Comparison of ENCODE assay signal across 9 mouse cellular contexts in the genomic region with DNA sequence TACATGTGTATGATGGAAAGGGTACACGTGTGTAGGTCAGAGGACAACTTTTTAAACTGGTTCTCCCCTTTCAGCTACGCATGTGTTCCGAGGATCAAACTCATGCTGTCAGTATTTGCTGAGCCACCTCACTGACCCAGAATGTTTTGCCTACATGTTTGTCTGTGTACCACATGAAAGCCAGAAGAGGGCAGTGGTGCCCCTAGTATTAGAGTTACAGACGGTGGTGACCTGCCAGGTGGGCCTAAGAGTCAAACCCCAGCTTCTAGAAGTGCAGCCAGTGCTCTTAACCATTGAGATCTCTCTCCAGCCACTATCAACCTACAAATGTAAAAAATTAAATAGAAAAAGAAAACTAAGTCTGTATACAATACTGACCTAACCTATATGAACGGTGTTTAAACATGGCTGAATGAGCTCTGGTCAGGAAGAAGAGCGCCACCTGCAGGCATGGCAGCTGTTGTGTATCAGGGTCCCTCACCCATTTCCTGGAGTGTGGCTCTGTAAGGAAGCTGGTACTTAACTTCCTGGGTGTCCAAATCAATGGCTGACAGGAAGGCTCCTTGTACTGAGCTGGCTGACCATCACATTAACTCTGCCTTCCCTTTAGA. TPM values are rescaled to one million over a fixed set of nuclear protein-coding genes. Genes with fewer than 3 reads are reported as not detected.
A peak's percentile ranks its signal among the peaks of the same experiment; 100 is the strongest.
DNase-seq lines count a peak whose midpoint lies in the region; ATAC-seq and TF ChIP-seq lines count a peak whose summit lies in the region.
"Had no signal": no experiment of that assay in that cellular context is flagged by ENCODE, and none has a peak within 500 bp of the region (broad histone marks: within the 10 kb centered on the region; RNA-seq: fewer than 3 reads in every experiment).

No protein-coding gene starts in this region.

- TF ChIP-seq CTCF in lung, postnatal 0 days (IDR thresholded peaks at IDR 0.05), result peak; percentile 65

- TF ChIP-seq EP300 in lung, postnatal 0 days (IDR thresholded peaks at IDR 0.05), result no peak

- H3K4me1 ChIP-seq in hindbrain, embryonic 10.5 days (replicated peaks), result no peaks in the 10 kb centered on the region
- no peaks in the 10 kb centered on the region for H3K4me1 ChIP-seq in hindbrain, embryonic 13.5 days (replicated peaks)
- H3K4me1 ChIP-seq in lung, postnatal 0 days (ENCODE audit: insufficient read depth, low read depth, low read length), result no peaks in the 10 kb centered on the region
- H3K4me1 ChIP-seq: limb, embryonic 12.5 days had no signal

- H3K4me3 ChIP-seq in hindbrain, embryonic 10.5 days, result no peak overlapping the region
- H3K4me3 ChIP-seq in hindbrain, embryonic 13.5 days, result no peak overlapping the region
- no peak overlapping the region for H3K4me3 ChIP-seq in lung, postnatal 0 days (ENCODE audit: low read depth, low read length)
- H3K4me3 ChIP-seq: limb, embryonic 12.5 days had no signal

- H3K27ac ChIP-seq in hindbrain, embryonic 10.5 days, result no peak overlapping the region
- H3K27ac ChIP-seq in hindbrain, embryonic 13.5 days, result no peak overlapping the region
- H3K27ac ChIP-seq in lung, postnatal 0 days (ENCODE audit: low read length), result no peak overlapping the region
- H3K27ac ChIP-seq: limb, embryonic 12.5 days had no signal

- H3K4me2 ChIP-seq in hindbrain, embryonic 13.5 days, result no peak overlapping the region
- H3K4me2 ChIP-seq in lung, postnatal 0 days (replicated peaks; ENCODE audit: low read depth, low read length), result no peak overlapping the region
- H3K4me2 ChIP-seq: limb, embryonic 12.5 days had no signal

- H3K27me3 ChIP-seq in hindbrain, embryonic 10.5 days (ENCODE audit: insufficient read depth, poor library complexity, severe bottlenecking), result no peaks in the 10 kb centered on the region
- no peaks in the 10 kb centered on the region for H3K27me3 ChIP-seq in hindbrain, embryonic 13.5 days
- H3K27me3 ChIP-seq in lung, postnatal 0 days (replicated peaks; ENCODE audit: insufficient read depth, low read length), result no peaks in the 10 kb centered on the region
- H3K27me3 ChIP-seq: limb, embryonic 12.5 days had no signal

- no peak for ATAC-seq in hindbrain, embryonic 13.5 days (ENCODE audit: low FRiP score)
- peak; percentile 57 for ATAC-seq in lung, postnatal 0 days
- no peak for ATAC-seq in megakaryocyte, adult 5-6 weeks (ENCODE audit: poor library complexity, severe bottlenecking)

- peaks cover 99% of the 10 kb centered on the region for H3K36me3 ChIP-seq in hindbrain, embryonic 10.5 days
- H3K36me3 ChIP-seq in hindbrain, embryonic 13.5 days, result peaks cover 92% of the 10 kb centered on the region
- peaks cover 30% of the 10 kb centered on the region for H3K36me3 ChIP-seq in lung, postnatal 0 days (ENCODE audit: insufficient read depth, low read length)

- H3K9me3 ChIP-seq in hindbrain, embryonic 10.5 days, result no peaks in the 10 kb centered on the region
- no peaks in the 10 kb centered on the region for H3K9me3 ChIP-seq in hindbrain, embryonic 13.5 days
- no peaks in the 10 kb centered on the region for H3K9me3 ChIP-seq in lung, postnatal 0 days (ENCODE audit: low read length)
- H3K9me3 ChIP-seq: limb, embryonic 12.5 days had no signal

- DNase-seq in hindbrain, embryonic 10.5 days (ENCODE audit: low spot score), result peak; percentile 21
- peak; percentile 15 for DNase-seq in urinary bladder, postnatal 25 days (ENCODE audit: low spot score)
- DNase-seq in urinary bladder, adult 2 months (ENCODE audit: low spot score), result no peak
- peak; percentile 64 for DNase-seq in embryo, embryonic 10 days (ENCODE audit: low spot score)
- peak; percentile 66 for DNase-seq in lung, postnatal 0 days (ENCODE audit: low spot score)
- no peak for DNase-seq in left cerebral cortex, adult 11 months (ENCODE audit: low spot score)

- WGBS in hindbrain, embryonic 10.5 days, result 88% methylated on average over 6 of the region's 6 CpGs
- 87% methylated on average over 6 of the region's 6 CpGs for WGBS in hindbrain, embryonic 13.5 days
- WGBS in lung, postnatal 0 days, result 74% methylated on average over 6 of the region's 6 CpGs

- no peak overlapping the region for H3K9ac ChIP-seq in hindbrain, embryonic 13.5 days
- H3K9ac ChIP-seq in lung, postnatal 0 days (replicated peaks; ENCODE audit: low read depth), result no peak overlapping the region
- H3K9ac ChIP-seq: limb, embryonic 12.5 days had no signal

RNA-seq across cellular contexts. Expression of gene Camsap1, which starts 51.7 kb away (rescaled TPM):
- polyA plus RNA-seq in hindbrain, embryonic 10.5 days (2016; fragmentation: Nextera tagmentation; extraction: Ambion mirVana), result 33.4 and 48.7 TPM in 2 replicates
- polyA plus RNA-seq in hindbrain, embryonic 13.5 days (2015; fragmentation: Nextera tagmentation; extraction: Ambion mirVana), result 50.8 and 68.5 TPM in 2 replicates
- polyA plus RNA-seq in urinary bladder, adult 2 months (2012; rRNA removed), result 7.4 and 12.4 TPM in 2 replicates
- 5.2 and 5.4 TPM in 2 replicates for polyA plus RNA-seq in lung, postnatal 0 days (2015; fragmentation: Nextera tagmentation; extraction: Ambion mirVana)
- total RNA-seq in megakaryocyte, adult 5-6 weeks (2015), result 3.4 and 4.4 TPM in 2 replicates
- 10.2 and 24.2 TPM in 2 replicates for total RNA-seq in megakaryocyte, adult 5-6 weeks (2017)

Comparison
In these comparisons a context has a peak if more than half of its experiments do, and no peak if none do; other contexts are left out.
1. DNase-seq: peak in hindbrain, embryonic 10.5 days (single experiment), urinary bladder, postnatal 25 days (single experiment), embryo, embryonic 10 days (single experiment) and lung, postnatal 0 days (single experiment); none in urinary bladder, adult 2 months (single experiment) and left cerebral cortex, adult 11 months (single experiment).